Mouse (Mus musculus) c-Kit-negative CD71-positive TER-119-positive erythroid progenitor cells, embryonic 14.5 days (primary cell): ENCODE data around the gene St14.
A peak's percentile ranks its signal among the peaks of the same experiment; 100 is the strongest.
"Not testable (repeated sequence)": the region's sequence is repeated elsewhere in the genome, so short reads cannot be mapped to it uniquely, and the experiment has no call there.

Source experiments
- DNase-seq: peaks from one replicate; pipeline ENCODE4 v3.0.0-alpha.2; 2013; ENCODE audit warnings: low read depth, low spot score

The St14 gene

DNA sequence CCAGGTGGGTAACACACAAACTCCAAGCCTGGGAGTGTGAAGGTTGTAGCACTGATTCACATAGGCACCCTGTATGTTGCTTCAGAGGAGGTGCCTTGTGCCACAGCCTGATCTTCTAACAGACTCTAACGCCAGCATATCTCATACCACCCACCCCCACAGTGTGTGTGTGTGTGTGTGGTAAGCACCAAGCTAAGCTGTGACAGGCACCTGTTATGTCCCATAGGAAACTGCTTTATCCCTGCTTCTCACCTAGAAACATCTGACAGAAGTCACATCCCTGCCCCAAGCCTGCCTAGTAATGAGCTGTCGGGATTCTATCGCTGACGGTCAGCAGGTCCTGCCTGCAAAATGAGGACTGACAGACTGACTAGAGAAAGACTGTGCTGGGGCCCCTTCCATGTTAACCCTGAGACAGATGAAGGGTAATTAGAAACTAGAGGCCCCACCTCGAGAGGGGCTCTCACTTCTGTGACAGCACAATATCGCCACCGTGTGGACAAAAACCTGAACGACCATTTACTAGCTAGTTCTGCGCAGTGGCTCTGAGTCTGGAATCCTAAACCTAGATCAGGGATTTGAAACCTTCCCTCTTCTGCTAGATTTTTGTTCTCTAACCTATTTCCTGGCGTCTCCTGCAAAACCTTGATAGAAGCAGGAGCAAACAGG, 45.4 kb downstream of the St14 start:
- DNase-seq: peak; percentile 40

GRCm38 (mm10) chr9:31085556-31085955, 46.1 kb downstream of the St14 start:
- no peak for DNase-seq

DNA sequence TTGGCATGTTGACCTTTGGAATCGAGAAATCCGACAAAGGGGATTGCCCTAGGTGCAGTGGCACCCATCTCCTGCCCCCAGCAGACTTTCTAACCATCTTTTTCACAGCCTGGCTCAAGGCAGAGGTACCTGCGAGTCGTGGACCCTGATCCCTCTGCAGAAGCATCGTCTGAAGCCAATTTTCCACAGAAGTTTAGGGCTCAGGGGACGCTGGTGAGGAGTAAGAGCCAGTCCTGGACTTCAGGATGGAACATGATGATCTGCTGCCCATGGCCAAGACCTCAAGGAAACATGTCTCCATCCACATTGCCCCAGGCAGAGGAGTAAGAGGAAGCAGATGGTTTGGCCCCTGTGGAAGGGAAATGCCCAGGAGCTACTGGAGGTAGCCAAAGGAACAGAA, 48.9 kb downstream of the St14 start:
- DNase-seq: no peak

DNA sequence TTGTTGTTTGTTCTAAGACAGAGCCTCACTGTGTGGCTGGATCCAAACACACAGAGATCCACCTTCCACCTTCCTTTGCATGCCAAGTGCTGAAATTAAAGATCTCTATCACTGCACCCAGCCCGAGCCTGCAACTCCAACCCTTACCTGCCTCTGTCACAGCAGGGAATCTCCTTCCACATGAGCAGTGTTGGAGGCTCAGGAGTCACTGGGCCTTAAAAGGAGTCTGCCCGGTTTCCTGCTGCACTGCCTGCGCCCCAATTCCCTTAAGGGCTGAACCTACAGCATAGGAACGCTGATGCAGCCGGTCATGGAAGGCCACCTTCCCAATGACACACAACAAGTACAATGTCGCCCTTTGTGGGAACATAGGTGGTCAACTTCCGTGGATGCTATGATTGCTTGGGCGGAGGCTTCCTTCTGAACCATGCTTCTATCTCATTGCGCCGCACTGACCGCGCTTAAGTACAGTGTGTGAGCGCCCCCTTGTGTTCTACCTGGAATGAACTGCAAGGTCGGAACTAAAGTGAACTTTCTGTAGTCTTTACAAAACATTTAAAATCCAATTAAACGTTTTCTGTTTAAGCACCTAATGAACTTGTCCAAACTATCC, 49.5 kb downstream of the St14 start:
- DNase-seq: peak; percentile 45

DNA sequence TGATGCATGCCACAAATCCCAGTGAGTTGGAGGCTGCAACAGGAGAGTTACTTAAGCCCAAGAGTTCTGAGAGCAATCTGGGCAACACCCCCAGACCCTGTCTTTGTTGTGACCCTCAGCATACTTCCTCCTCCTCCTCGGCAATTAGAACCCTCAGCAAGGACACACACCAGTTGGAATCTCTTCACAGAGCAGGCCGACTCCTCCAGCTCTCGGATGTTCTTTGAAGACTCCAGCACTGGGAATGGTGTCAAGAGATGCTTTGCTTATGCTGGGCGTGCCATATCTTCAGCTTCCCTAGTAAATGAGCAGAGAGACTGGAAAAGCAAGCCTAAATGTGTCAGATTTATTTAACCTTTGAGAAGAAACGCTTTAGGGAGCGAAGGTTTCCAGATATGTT, 50.9 kb downstream of the St14 start:
- DNase-seq: no peak

GRCm38 (mm10) chr9:31074836-31075235, 56.8 kb downstream of the St14 start:
- DNase-seq: no peak

- no peak for DNase-seq
Observed at GRCm38 (mm10) chr9:31073797-31074196, 57.9 kb downstream of the St14 start.

- DNase-seq: no peak
Observed at GRCm38 (mm10) chr9:31072256-31072655, 59.4 kb downstream of the St14 start.

- no peak for DNase-seq
Observed at GRCm38 (mm10) chr9:31070706-31071105, 60.9 kb downstream of the St14 start.

DNA sequence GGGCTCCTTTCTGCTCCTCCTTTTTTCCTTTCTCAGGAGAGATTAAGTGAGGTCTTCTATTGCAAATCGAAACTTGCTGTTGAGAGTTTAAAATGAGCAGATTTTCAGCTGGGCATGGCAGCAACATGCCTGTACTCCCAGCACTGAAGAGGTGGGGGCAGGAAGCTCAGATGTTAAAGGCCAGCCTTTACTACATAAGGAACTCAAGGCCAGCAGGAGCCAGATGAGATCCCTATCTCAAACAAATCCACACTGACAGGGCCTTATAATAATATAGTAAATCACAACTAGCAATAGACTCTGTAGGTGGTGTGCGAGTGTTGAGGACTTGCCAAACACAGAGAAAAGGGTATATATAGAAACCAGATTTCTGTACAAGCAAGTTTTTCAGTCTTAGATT, 72.9 kb downstream of the St14 start:
- no peak for DNase-seq

- not testable (repeated sequence) for DNase-seq
Observed at GRCm38 (mm10) chr9:31051509-31051908, 80.1 kb downstream of the St14 start.

- no peak for DNase-seq
Observed at GRCm38 (mm10) chr9:31050208-31050607, 81.4 kb downstream of the St14 start.
